Mouse (Mus musculus): ENCODE measurements around the gene Spata13. TPM values are rescaled to one million over a fixed set of nuclear protein-coding genes. Genes with fewer than 3 reads are reported as not detected.

Gene Spata13
- total RNA-seq (2021), result 10 to 100 TPM; 29.9 to 31.4 TPM
- long read RNA-seq, partial matches to known transcripts, result 0 of 4 reads
- long read RNA-seq, other reads (novel, unspliced or antisense), result 4 of 4 reads

DNA sequence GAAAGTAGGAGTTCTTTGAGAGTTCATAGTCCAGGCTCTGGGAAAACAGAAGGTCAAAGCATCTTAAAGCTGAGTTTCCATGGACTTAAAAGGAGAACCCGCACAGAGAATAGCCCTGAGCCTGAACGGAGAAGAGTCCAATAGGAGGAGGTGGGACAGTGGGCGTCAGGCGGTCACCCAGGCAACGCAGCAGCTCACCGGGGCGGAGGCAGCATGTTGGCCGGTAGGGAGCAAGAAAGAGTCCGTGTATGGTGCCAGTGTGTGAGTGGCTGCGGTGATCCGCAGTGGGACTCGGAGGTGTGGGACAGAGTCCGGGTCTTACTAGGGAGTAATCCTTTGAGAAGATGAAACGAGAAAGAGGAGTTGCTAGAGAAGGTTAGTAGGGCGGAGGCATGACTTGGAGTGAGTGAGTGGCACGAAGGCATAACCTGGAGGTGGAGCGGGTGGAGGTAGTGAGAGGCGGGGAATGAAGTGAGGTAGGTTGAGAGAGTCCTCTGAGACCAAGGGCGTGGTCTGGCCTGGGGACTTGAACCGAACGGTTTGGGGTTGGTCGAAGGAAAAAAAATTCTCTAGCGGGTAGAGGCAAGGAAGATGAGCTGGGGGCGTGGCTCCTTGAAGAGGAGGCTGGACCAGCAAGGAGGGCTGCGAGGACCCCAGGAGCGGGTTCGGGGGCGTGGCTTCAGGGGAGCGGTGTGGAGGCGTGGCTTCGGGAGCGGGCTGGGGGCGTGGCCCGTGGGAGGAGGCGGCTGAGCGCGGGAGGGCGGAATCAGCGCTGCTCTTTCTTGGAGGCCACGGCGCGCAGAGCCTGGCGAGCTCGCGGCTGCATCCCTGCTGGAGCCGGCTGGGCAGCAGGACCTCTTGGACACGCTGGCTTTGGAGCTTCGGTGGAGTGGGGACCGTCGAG lies at the start of gene Spata13:
TSS of gene Spata13 (plus strand) at position 41 of the 904 bp plus-strand sequence.
- peak; percentile 77 to 85 for DNase-seq (ENCODE audit: low spot score in 2 of 2)

- DNase-seq (ENCODE audit: low spot score in 2 of 2), result no peak
These were observed 46.9 kb upstream of the Spata13 start for GRCm38 (mm10) chr14:60586687-60587453.

DNA sequence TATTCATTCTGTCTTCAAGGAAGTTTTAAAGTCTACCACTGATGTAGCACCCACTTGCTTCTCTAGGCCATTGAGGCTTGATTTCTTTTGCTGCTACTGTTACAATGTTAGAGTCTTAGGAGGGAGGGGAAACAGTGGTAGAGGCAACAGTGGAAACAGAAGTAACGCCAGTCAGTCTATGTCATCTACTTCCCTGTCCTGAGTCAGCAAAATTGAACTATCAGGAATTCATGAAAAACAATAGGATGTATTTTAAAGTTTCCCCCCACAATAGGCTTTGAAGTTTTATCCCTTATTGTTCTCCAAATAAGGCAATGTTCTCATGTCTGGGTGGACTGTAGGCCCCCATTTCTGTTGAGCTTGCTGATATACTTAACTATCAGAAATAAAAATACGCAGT lies 44.8 kb upstream of the Spata13 start:
- no peak for DNase-seq (ENCODE audit: low spot score in 2 of 2)

DNA sequence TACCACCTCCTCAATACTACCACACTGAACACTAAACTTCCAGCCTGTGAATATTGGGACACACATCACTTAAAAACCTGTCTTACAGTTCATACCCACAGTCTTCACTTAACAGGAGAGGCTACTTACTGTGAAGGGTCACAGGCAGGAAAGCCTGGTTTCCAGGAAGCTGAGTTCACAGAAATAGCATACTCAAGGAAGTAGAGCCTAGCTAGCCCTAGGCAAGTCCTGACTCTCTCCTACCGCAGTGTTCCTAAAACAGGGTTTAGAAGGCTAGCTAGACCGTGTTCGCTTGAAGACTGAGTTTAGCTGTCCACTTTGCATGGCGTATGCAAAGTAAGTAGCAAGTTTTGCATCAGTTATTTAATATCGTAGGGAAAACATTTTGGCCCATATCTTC lies 41.5 kb upstream of the Spata13 start:
- no peak for DNase-seq (ENCODE audit: low spot score in 2 of 2)

- DNase-seq (ENCODE audit: low spot score in 2 of 2), result peak in 1 of 2 experiments; percentile 17
These were observed 41.0 kb upstream of the Spata13 start for GRCm38 (mm10) chr14:60592822-60593221.

- DNase-seq (ENCODE audit: low spot score in 2 of 2), result no peak
These were observed 36.2 kb upstream of the Spata13 start for GRCm38 (mm10) chr14:60597571-60597970.

- no peak for DNase-seq (ENCODE audit: low spot score in 2 of 2)
These were observed 34.8 kb upstream of the Spata13 start for GRCm38 (mm10) chr14:60599044-60599443.

- DNase-seq (ENCODE audit: low spot score in 2 of 2), result no peak
These were observed 28.2 kb upstream of the Spata13 start for GRCm38 (mm10) chr14:60605564-60605963.

- DNase-seq (ENCODE audit: low spot score in 2 of 2), result no peak
These were observed 27.6 kb upstream of the Spata13 start for GRCm38 (mm10) chr14:60606194-60606593.

GRCm38 (mm10) chr14:60607743-60608142 lies 26.1 kb upstream of the Spata13 start:
- DNase-seq (ENCODE audit: low spot score in 2 of 2), result no peak

GRCm38 (mm10) chr14:60609160-60609559 lies 24.6 kb upstream of the Spata13 start:
- DNase-seq (ENCODE audit: low spot score in 2 of 2), result no peak

DNA sequence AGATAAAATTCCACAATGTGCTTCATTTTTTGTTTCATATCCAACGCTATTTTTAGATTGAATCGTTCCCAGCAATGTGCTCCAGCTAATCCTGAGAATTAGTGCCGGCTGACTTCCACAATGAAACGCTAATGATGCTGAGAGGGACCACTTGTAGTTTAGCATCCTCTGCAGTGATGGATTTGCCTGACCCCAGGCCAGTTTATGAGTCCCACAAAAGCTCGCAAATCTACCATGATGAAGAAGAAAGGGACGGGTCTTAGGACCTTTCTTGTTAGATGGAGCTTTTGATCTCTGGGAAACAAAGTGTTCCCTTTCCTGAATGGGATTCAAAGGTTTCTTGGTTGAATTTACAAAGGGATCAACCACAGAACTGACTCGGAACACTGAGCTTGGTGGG lies 21.1 kb upstream of the Spata13 start:
- DNase-seq (ENCODE audit: low spot score in 2 of 2), result no peak

- DNase-seq (ENCODE audit: low spot score in 2 of 2), result no peak
These were observed 12.7 kb upstream of the Spata13 start for GRCm38 (mm10) chr14:60621076-60621475.

DNA sequence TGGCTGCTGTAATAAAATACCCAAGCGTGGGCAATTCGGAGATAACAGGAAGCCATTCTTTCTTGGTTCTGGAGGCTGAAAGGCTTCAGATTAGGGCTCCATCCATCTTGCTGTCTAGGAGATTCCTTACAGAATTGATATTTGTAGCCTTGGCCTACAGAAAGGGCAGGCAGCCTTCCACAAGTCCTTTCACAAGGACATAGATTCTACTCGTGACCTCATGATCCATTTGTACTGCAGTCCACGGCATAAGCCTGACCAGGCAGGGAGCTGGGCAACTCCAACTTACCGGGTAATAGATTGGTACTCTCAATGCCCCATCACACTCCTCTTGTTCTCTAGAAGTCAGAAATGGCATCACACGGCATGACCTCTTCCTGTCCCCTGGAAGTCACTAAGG lies 8.3 kb upstream of the Spata13 start:
- no peak for DNase-seq (ENCODE audit: low spot score in 2 of 2)

- DNase-seq (ENCODE audit: low spot score in 2 of 2), result no peak
These were observed 3.8 kb upstream of the Spata13 start for GRCm38 (mm10) chr14:60629887-60630460.

DNA sequence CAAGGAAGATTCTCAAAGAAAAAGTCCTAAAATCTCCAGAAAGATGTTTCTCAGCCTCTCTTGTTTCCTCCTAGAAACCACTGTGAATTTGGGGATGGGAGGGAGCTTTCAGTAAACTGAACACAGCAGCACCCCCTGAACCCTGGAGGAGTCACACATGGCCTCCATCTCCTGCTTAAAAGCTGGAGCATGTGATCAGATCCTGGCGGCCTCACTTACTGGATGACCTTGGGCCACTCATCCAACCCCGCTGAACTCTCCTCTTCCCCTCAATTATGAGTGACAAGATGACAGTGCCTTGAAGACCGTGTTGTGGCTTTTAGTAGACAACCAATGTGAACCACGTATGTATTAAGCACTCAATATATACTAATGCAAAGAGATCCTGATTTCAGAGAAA lies 2.8 kb upstream of the Spata13 start:
- no peak for DNase-seq (ENCODE audit: low spot score in 2 of 2)

GRCm38 (mm10) chr14:60634877-60635771 lies 1.3 kb downstream of the Spata13 start:
- DNase-seq (ENCODE audit: low spot score in 2 of 2), result peak; percentile 34 to 59

GRCm38 (mm10) chr14:60635911-60636607 lies 2.3 kb downstream of the Spata13 start:
- DNase-seq (ENCODE audit: low spot score in 2 of 2), result peak in 1 of 2 experiments; percentile 28

DNA sequence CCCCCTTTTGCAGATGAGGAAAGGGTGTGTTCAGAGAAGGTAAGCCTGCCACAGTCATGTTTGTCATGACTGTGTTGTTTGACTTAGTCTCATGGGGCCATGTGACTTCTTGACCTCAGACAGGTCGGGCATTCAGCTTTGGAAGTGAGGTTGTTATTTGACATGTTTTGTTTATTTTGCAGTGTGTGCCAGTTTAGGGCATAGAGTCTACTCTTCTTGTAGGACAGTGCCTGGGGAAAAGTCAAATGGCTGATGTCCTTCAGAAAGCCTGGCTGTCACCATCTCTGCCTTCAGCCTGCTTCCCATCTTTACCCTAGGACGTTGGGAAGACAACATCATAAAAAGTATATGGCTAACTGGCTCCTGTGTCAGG lies 2.8 kb downstream of the Spata13 start:
- DNase-seq (ENCODE audit: low spot score in 2 of 2), result no peak

DNA sequence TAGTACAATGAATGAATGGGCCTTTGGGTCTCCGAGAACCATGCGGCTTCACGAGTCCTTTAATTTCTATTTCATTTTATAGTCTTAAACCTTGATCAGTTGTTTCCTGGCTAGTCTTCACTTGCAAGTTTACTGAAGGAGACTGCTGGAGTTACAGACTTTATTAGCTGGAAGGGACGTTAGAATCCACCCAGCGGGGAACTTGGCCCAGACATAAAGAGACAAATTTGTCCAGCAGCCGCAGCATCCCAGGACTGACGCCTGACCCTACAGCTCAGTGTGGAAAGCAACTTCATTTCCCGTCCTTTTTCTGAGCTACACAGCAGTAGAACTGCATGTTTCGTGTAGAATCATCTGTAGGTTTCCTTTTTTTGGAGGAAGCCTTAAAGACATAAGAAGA lies 3.2 kb downstream of the Spata13 start:
- DNase-seq (ENCODE audit: low spot score in 2 of 2), result no peak
